23 mouse cellular contexts compared by ENCODE assay signal in the genomic region with DNA sequence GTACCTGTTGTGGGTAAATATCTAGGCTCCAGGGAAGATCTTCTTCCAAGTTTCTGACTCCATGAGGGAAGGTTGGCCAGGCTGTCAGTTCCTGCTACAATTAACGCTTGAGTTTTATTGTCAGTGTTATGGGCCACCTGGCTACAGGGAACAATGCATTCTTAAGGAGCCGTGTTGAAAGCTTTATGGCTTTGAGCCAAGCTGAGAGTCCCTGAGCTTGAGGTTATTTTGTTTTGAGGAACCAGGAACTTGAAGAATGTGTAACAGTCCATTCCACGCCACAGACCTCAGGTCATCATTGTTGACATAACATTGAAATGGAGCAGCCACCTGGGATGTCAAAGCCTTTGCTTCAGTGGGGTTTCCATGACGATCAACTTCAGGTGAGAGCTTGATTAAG.
DNase-seq lines count a peak whose midpoint lies in the region; ATAC-seq and TF ChIP-seq lines count a peak whose summit lies in the region.
"Had no signal": no experiment of that assay in that cellular context is flagged by ENCODE, and none has a peak within 500 bp of the region (broad histone marks: within the 10 kb centered on the region; RNA-seq: fewer than 3 reads in every experiment).

No protein-coding gene starts in this region.

- ATAC-seq in kidney, embryonic 14.5 days (ENCODE audit: low FRiP score, low TSS enrichment) = peak; percentile 43; the same call in 1 of the 2 replicates
- no peak for ATAC-seq in midbrain, embryonic 15.5 days (replicated peaks)
- no peak for ATAC-seq in embryonic facial prominence, embryonic 14.5 days (ENCODE audit: low read depth)
- 0 out of 2 replicates have a peak, but pooled peaks have one; percentile 15 for ATAC-seq in limb, embryonic 14.5 days (ENCODE audit: low FRiP score, low read depth)
- ATAC-seq: forebrain, embryonic 14.5 days; inflammation-experienced regulatory T-cells, adult 6 months; Patski had no signal

- no peak overlapping the region for H3K27ac ChIP-seq in kidney, embryonic 14.5 days (ENCODE audit: low read depth, low read length)
- H3K27ac ChIP-seq in midbrain, embryonic 10.5 days (replicated peaks) = no peak overlapping the region
- H3K27ac ChIP-seq in midbrain, embryonic 15.5 days = no peak overlapping the region
- no peak overlapping the region for H3K27ac ChIP-seq in embryonic facial prominence, embryonic 14.5 days (replicated peaks; ENCODE audit: low read depth, low read length)
- H3K27ac ChIP-seq in limb, embryonic 14.5 days (replicated peaks; ENCODE audit: low read depth, low read length) = no peak overlapping the region
- H3K27ac ChIP-seq: heart, embryonic 10.5 days; hindbrain, embryonic 12.5 days; limb, embryonic 13.5 days; liver, embryonic 14.5 days; macrophage; midbrain, embryonic 12.5 days; neural tube, embryonic 12.5 days had no signal

- no peak overlapping the region for H3K9ac ChIP-seq in kidney, embryonic 14.5 days (ENCODE audit: low read depth, low read length)
- no peak overlapping the region for H3K9ac ChIP-seq in midbrain, embryonic 15.5 days
- no peak overlapping the region for H3K9ac ChIP-seq in embryonic facial prominence, embryonic 14.5 days (ENCODE audit: low read depth, low read length)
- H3K9ac ChIP-seq in limb, embryonic 14.5 days (ENCODE audit: low read depth, low read length, severe bottlenecking) = no peak overlapping the region
- H3K9ac ChIP-seq: hindbrain, embryonic 12.5 days; limb, embryonic 13.5 days; liver, embryonic 14.5 days; midbrain, embryonic 12.5 days; neural tube, embryonic 12.5 days had no signal

- DNase-seq in kidney, postnatal 4 days = no peak
- DNase-seq in midbrain, embryonic 10.5 days (ENCODE audit: low spot score) = peak; percentile 10
- DNase-seq in embryonic facial prominence, embryonic 14.5 days (ENCODE audit: low spot score) = peak; percentile 70
- peak; percentile 21 for DNase-seq in limb, embryonic 14.5 days (ENCODE audit: low spot score)
- DNase-seq in thymus, postnatal 0 days (ENCODE audit: low spot score) = no peak
- DNase-seq in yolk sac, embryonic 10.5 days (ENCODE audit: low spot score) = no peak
- DNase-seq: adrenal gland, postnatal 25 days; cerebellum, adult 8-10 months; gastrocnemius, postnatal 36 days; thymus, postnatal 4 days had no signal

- no peak overlapping the region for H3K4me3 ChIP-seq in kidney, embryonic 14.5 days (ENCODE audit: low read length)
- H3K4me3 ChIP-seq in midbrain, embryonic 10.5 days = no peak overlapping the region
- no peak overlapping the region for H3K4me3 ChIP-seq in midbrain, embryonic 15.5 days
- H3K4me3 ChIP-seq in embryonic facial prominence, embryonic 14.5 days (ENCODE audit: low read depth, low read length) = no peak overlapping the region
- no peak overlapping the region for H3K4me3 ChIP-seq in limb, embryonic 14.5 days (replicated peaks; ENCODE audit: low read length)
- H3K4me3 ChIP-seq: erythroblast, embryonic 14.5 days; heart, embryonic 10.5 days; hindbrain, embryonic 12.5 days; limb, embryonic 13.5 days; midbrain, embryonic 12.5 days; neural tube, embryonic 12.5 days had no signal

- no peak overlapping the region for H3K4me2 ChIP-seq in kidney, embryonic 14.5 days (replicated peaks; ENCODE audit: low read depth, low read length)
- H3K4me2 ChIP-seq in midbrain, embryonic 15.5 days = no peak overlapping the region
- no peak overlapping the region for H3K4me2 ChIP-seq in embryonic facial prominence, embryonic 14.5 days (ENCODE audit: low read depth, low read length)
- no peak overlapping the region for H3K4me2 ChIP-seq in limb, embryonic 14.5 days (replicated peaks; ENCODE audit: low read depth, low read length, severe bottlenecking)
- H3K4me2 ChIP-seq: hindbrain, embryonic 12.5 days; limb, embryonic 13.5 days; midbrain, embryonic 12.5 days; neural tube, embryonic 12.5 days had no signal

- H3K27me3 ChIP-seq in kidney, embryonic 14.5 days (ENCODE audit: control insufficient read depth, insufficient read depth, low read length) = no peaks in the 10 kb centered on the region
- no peaks in the 10 kb centered on the region for H3K27me3 ChIP-seq in midbrain, embryonic 10.5 days (ENCODE audit: low read depth, poor library complexity, severe bottlenecking)
- H3K27me3 ChIP-seq in midbrain, embryonic 15.5 days (replicated peaks) = no peaks in the 10 kb centered on the region
- no peaks in the 10 kb centered on the region for H3K27me3 ChIP-seq in embryonic facial prominence, embryonic 14.5 days (replicated peaks; ENCODE audit: control insufficient read depth, insufficient read depth, low read length)
- H3K27me3 ChIP-seq in limb, embryonic 14.5 days (ENCODE audit: control insufficient read depth, insufficient read depth, low read length) = no peaks in the 10 kb centered on the region
- H3K27me3 ChIP-seq: hindbrain, embryonic 12.5 days; limb, embryonic 13.5 days; midbrain, embryonic 12.5 days; neural tube, embryonic 12.5 days had no signal

- no peak for TF ChIP-seq POLR2A in limb, embryonic 14.5 days (IDR thresholded peaks at IDR 0.05; ENCODE audit: borderline replicate concordance, extremely low read depth, insufficient read depth, insufficient read length)

- 20% methylated on average over 4 of the region's 4 CpGs for WGBS in kidney, embryonic 14.5 days
- 79% methylated on average over 4 of the region's 4 CpGs for WGBS in midbrain, embryonic 10.5 days
- 67% methylated on average over 4 of the region's 4 CpGs for WGBS in midbrain, embryonic 15.5 days
- 40% methylated on average over 4 of the region's 4 CpGs for WGBS in embryonic facial prominence, embryonic 14.5 days
- WGBS in limb, embryonic 14.5 days = 18% methylated on average over 4 of the region's 4 CpGs

- H3K9me3 ChIP-seq in kidney, embryonic 14.5 days (ENCODE audit: control insufficient read depth, low read length) = no peaks in the 10 kb centered on the region
- H3K9me3 ChIP-seq in midbrain, embryonic 10.5 days (replicated peaks) = no peaks in the 10 kb centered on the region
- H3K9me3 ChIP-seq in midbrain, embryonic 15.5 days = no peaks in the 10 kb centered on the region
- H3K9me3 ChIP-seq in embryonic facial prominence, embryonic 14.5 days (ENCODE audit: control insufficient read depth, low read length) = no peaks in the 10 kb centered on the region
- H3K9me3 ChIP-seq in limb, embryonic 14.5 days (ENCODE audit: control insufficient read depth, low read length) = no peaks in the 10 kb centered on the region
- H3K9me3 ChIP-seq: heart, embryonic 10.5 days; hindbrain, embryonic 12.5 days; limb, embryonic 13.5 days; midbrain, embryonic 12.5 days; neural tube, embryonic 12.5 days had no signal

- H3K36me3 ChIP-seq in kidney, embryonic 14.5 days (ENCODE audit: control insufficient read depth, insufficient read depth, low read length) = no peaks in the 10 kb centered on the region
- H3K36me3 ChIP-seq in midbrain, embryonic 10.5 days = no peaks in the 10 kb centered on the region
- no peaks in the 10 kb centered on the region for H3K36me3 ChIP-seq in midbrain, embryonic 15.5 days (replicated peaks)
- H3K36me3 ChIP-seq in embryonic facial prominence, embryonic 14.5 days (ENCODE audit: control insufficient read depth, insufficient read depth, low read length) = no peaks in the 10 kb centered on the region
- no peaks in the 10 kb centered on the region for H3K36me3 ChIP-seq in limb, embryonic 14.5 days (ENCODE audit: control insufficient read depth, insufficient read depth, low read length)
- H3K36me3 ChIP-seq: heart, embryonic 10.5 days; hindbrain, embryonic 12.5 days; limb, embryonic 13.5 days; midbrain, embryonic 12.5 days; neural tube, embryonic 12.5 days had no signal

- H3K4me1 ChIP-seq in kidney, embryonic 14.5 days (ENCODE audit: control insufficient read depth, insufficient read depth, low read length) = no peaks in the 10 kb centered on the region
- no peaks in the 10 kb centered on the region for H3K4me1 ChIP-seq in midbrain, embryonic 10.5 days
- H3K4me1 ChIP-seq in midbrain, embryonic 15.5 days = no peaks in the 10 kb centered on the region
- H3K4me1 ChIP-seq in embryonic facial prominence, embryonic 14.5 days (ENCODE audit: control insufficient read depth, insufficient read depth, low read length) = 0 out of 2 replicates have a peak, but pooled peaks cover 4% of the 10 kb centered on the region
- peaks cover 9% of the 10 kb centered on the region; the same call in 1 of the 2 replicates for H3K4me1 ChIP-seq in limb, embryonic 14.5 days (ENCODE audit: control insufficient read depth, insufficient read depth, low read length)
- H3K4me1 ChIP-seq: hindbrain, embryonic 12.5 days; midbrain, embryonic 12.5 days; neural tube, embryonic 12.5 days had no signal

Comparison
In these comparisons a context has a peak if more than half of its experiments do, and no peak if none do; other contexts are left out.
1. ATAC-seq: peak in kidney, embryonic 14.5 days (single experiment) and limb, embryonic 14.5 days (single experiment); none in midbrain, embryonic 15.5 days (single experiment) and embryonic facial prominence, embryonic 14.5 days (single experiment).
2. DNase-seq: peak in midbrain, embryonic 10.5 days (single experiment), embryonic facial prominence, embryonic 14.5 days (single experiment) and limb, embryonic 14.5 days (single experiment); none in kidney, postnatal 4 days (0 of 2), thymus, postnatal 0 days (single experiment) and yolk sac, embryonic 10.5 days (single experiment).